Mouse (Mus musculus): ENCODE measurements around the gene Slc16a14. TPM values are rescaled to one million over a fixed set of nuclear protein-coding genes. Genes with fewer than 3 reads are reported as not detected.

Slc16a14 gene
- total and polyA plus RNA-seq, 3 experiments = 0.10 to 0.13 TPM; not detected in 1

DNA sequence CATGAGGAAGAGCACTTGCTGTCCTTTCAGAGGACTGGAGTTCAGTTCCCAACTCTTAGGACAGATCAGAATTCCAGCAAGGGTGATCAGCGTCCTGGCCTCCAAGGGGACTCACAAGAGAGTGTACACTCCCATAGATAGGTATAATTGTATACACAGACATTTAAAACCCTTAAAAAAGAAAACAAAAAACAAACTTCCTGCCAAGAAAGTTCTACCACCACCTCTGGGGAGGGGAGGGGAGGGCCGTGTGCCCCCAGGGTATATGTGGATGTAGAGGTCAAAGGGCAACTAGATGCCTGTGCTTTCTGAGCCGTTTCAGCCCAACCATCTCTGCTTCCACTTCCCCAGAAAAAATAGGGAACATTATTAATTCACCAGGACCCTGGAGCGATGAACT lies 62.0 kb downstream of the Slc16a14 start:
- Histone ChIP-seq H3K4me3 (replicated peaks in 1 of 3; ENCODE audit: low read depth in 2 of 3, low read length in 2 of 3, poor library complexity in 1 of 3) (no peak overlapping the region), H3K27me3 (replicated peaks) (no peaks in the 10 kb centered on the region), H3K9me3 (replicated peaks; ENCODE audit: low read length) (no peaks in the 10 kb centered on the region), H3K4me1 (ENCODE audit: control insufficient read depth in 1 of 2, insufficient read depth in 2 of 2) (peaks cover 0 to 18% of the 10 kb centered on the region in 2 experiments; a peak in 2 of 4 replicates), H3K9ac (ENCODE audit: insufficient read depth, low read depth) (no peak overlapping the region), H3K4me2 (ENCODE audit: insufficient read depth, low read depth, poor library complexity, severe bottlenecking) (no peak overlapping the region), H3K79me2 (replicated peaks; ENCODE audit: control insufficient read depth, extremely low read depth, insufficient read depth, poor library complexity, severe bottlenecking) (no peaks in the 10 kb centered on the region), H3K27ac (ENCODE audit: insufficient read depth, low read depth) (no peak overlapping the region), H3K36me3 (replicated peaks in 1 of 2; ENCODE audit: control insufficient read depth in 1 of 2, insufficient read depth in 1 of 2, low read length in 1 of 2) (no peaks in the 10 kb centered on the region)
- in situ Hi-C loops (cut with MboI; ENCODE audit: low pct_ligation_motif_present, low pct_unique_long_range_greater_than_20kb, low sequenced_read_pairs) (loop anchor here (10.0 kb wide), 1 partner anchor 148 kb away; no protein-coding TSS in a partner anchor), dilution Hi-C loops (cut with MboI; ENCODE audit: extremely low pct_ligation_motif_present, extremely low pct_unique_long_range_greater_than_20kb, low sequenced_read_pairs) (no loop called here)
- DNase-seq (ENCODE audit: extremely low read depth) = no peak
- TF ChIP-seq MAX (IDR thresholded peaks at IDR 0.05; ENCODE audit: low read length) (no peak), ZNF384 (IDR thresholded peaks at IDR 0.05; ENCODE audit: low read depth, low read length) (no peak), RCOR1 (conservative IDR thresholded peaks at IDR 0.05; ENCODE audit: low read depth, low read length) (no peak), USF1 (IDR thresholded peaks at IDR 0.05; ENCODE audit: low read depth, low read length) (no peak), MAZ (IDR thresholded peaks at IDR 0.05; ENCODE audit: low read depth, low read length) (no peak), ZMIZ1 (IDR thresholded peaks at IDR 0.05; ENCODE audit: low read depth, low read length) (no peak)

DNA sequence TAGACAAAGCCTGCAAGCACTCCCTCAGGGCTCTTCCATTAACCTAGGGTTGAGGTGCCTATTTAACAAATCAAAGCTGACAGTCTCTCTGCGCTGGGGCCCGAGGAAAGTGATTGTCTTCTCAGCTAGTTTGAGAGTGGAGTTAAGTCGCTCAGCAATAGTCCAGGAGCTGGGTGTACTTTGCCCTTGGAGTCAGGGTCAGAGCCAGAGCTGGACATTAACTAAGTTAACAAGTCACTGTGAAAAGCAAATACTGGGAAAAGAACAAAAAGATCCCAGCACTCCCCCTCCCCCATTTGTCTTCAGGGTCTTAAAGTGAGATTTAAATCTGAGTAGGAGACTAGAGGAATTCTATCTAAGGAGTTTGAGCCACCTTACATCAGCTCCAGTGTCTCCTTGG lies 62.8 kb downstream of the Slc16a14 start:
- Histone ChIP-seq H3K79me2 (replicated peaks; ENCODE audit: control insufficient read depth, extremely low read depth, insufficient read depth, poor library complexity, severe bottlenecking) (no peaks in the 10 kb centered on the region), H3K36me3 (replicated peaks in 1 of 2; ENCODE audit: control insufficient read depth in 1 of 2, insufficient read depth in 1 of 2, low read length in 1 of 2) (no peaks in the 10 kb centered on the region), H3K27ac (ENCODE audit: insufficient read depth, low read depth) (no peak overlapping the region), H3K4me3 (replicated peaks in 1 of 3; ENCODE audit: low read depth in 2 of 3, low read length in 2 of 3, poor library complexity in 1 of 3) (no peak overlapping the region), H3K4me1 (ENCODE audit: control insufficient read depth in 1 of 2, insufficient read depth in 2 of 2) (peaks cover 0 to 18% of the 10 kb centered on the region in 2 experiments; a peak in 2 of 4 replicates), H3K9me3 (replicated peaks; ENCODE audit: low read length) (no peaks in the 10 kb centered on the region), H3K4me2 (ENCODE audit: insufficient read depth, low read depth, poor library complexity, severe bottlenecking) (no peak overlapping the region), H3K27me3 (replicated peaks) (no peaks in the 10 kb centered on the region), H3K9ac (ENCODE audit: insufficient read depth, low read depth) (no peak overlapping the region)
- TF ChIP-seq SMC3 (IDR thresholded peaks at IDR 0.05; ENCODE audit: low read depth, low read length) = no peak
- TF ChIP-seq POLR2A (IDR thresholded peaks at IDR 0.05; ENCODE audit: low read depth, low read length) = no peak
- no peak for TF ChIP-seq PAX5 (IDR thresholded peaks at IDR 0.05; ENCODE audit: low read length)
- no peak for TF ChIP-seq RAD21 (IDR thresholded peaks at IDR 0.05; ENCODE audit: low read depth, low read length)
- dilution Hi-C loops (cut with MboI; ENCODE audit: extremely low pct_ligation_motif_present, extremely low pct_unique_long_range_greater_than_20kb, low sequenced_read_pairs) (no loop called here), in situ Hi-C loops (cut with MboI; ENCODE audit: low pct_ligation_motif_present, low pct_unique_long_range_greater_than_20kb, low sequenced_read_pairs) (loop anchor here (10.0 kb wide), 1 partner anchor 147 kb away; no protein-coding TSS in a partner anchor)
- DNase-seq (ENCODE audit: extremely low read depth) = no peak

- DNase-seq (ENCODE audit: extremely low read depth) = no peak
- Histone ChIP-seq H3K27ac (ENCODE audit: insufficient read depth, low read depth) (no peak overlapping the region), H3K4me1 (ENCODE audit: control insufficient read depth in 1 of 2, insufficient read depth in 2 of 2) (peaks cover 0 to 18% of the 10 kb centered on the region in 2 experiments; a peak in 2 of 4 replicates), H3K36me3 (replicated peaks in 1 of 2; ENCODE audit: control insufficient read depth in 1 of 2, insufficient read depth in 1 of 2, low read length in 1 of 2) (no peaks in the 10 kb centered on the region), H3K9ac (ENCODE audit: insufficient read depth, low read depth) (no peak overlapping the region), H3K79me2 (replicated peaks; ENCODE audit: control insufficient read depth, extremely low read depth, insufficient read depth, poor library complexity, severe bottlenecking) (no peaks in the 10 kb centered on the region), H3K9me3 (replicated peaks; ENCODE audit: low read length) (no peaks in the 10 kb centered on the region), H3K4me3 (replicated peaks in 1 of 3; ENCODE audit: low read depth in 2 of 3, low read length in 2 of 3, poor library complexity in 1 of 3) (no peak overlapping the region), H3K27me3 (replicated peaks) (no peaks in the 10 kb centered on the region), H3K4me2 (ENCODE audit: insufficient read depth, low read depth, poor library complexity, severe bottlenecking) (no peak overlapping the region)
- dilution Hi-C loops (cut with MboI; ENCODE audit: extremely low pct_ligation_motif_present, extremely low pct_unique_long_range_greater_than_20kb, low sequenced_read_pairs) = no loop called here
- in situ Hi-C loops (cut with MboI; ENCODE audit: low pct_ligation_motif_present, low pct_unique_long_range_greater_than_20kb, low sequenced_read_pairs) = loop anchor here (10.0 kb wide), 1 partner anchor 146 kb away; no protein-coding TSS in a partner anchor
- TF ChIP-seq ETS1 (conservative IDR thresholded peaks at IDR 0.05; ENCODE audit: low read depth, low read length) (no peak), GABPA (IDR thresholded peaks at IDR 0.05; ENCODE audit: insufficient replicate concordance, low read depth, low read length) (no peak), RCOR1 (conservative IDR thresholded peaks at IDR 0.05; ENCODE audit: low read depth, low read length) (no peak), HCFC1 (IDR thresholded peaks at IDR 0.05; ENCODE audit: low read depth, low read length) (no peak), KAT2A (IDR thresholded peaks at IDR 0.05; ENCODE audit: insufficient replicate concordance, low read length) (no peak), RAD21 (IDR thresholded peaks at IDR 0.05; ENCODE audit: low read depth, low read length) (no peak), BHLHE40 (IDR thresholded peaks at IDR 0.05; ENCODE audit: low read depth, low read length) (no peak), ELF1 (IDR thresholded peaks at IDR 0.05; ENCODE audit: low read depth, low read length) (no peak), CHD1 (IDR thresholded peaks at IDR 0.05; ENCODE audit: low read depth, low read length) (no peak), USF2 (conservative IDR thresholded peaks at IDR 0.05; ENCODE audit: low read depth, low read length) (no peak), NRF1 (IDR thresholded peaks at IDR 0.05; ENCODE audit: low read depth, low read length) (no peak), JUND (conservative IDR thresholded peaks at IDR 0.05; ENCODE audit: low read depth, low read length) (no peak), TBP (conservative IDR thresholded peaks at IDR 0.05; ENCODE audit: low read depth, low read length) (no peak), EP300 (IDR thresholded peaks at IDR 0.05; ENCODE audit: low read length) (no peak), CTCF (conservative IDR thresholded peaks at IDR 0.05 in 1 of 2, IDR thresholded peaks at IDR 0.05 in 1 of 2; ENCODE audit: low read depth in 2 of 2, low read length in 2 of 2) (no peak), ZMIZ1 (IDR thresholded peaks at IDR 0.05; ENCODE audit: low read depth, low read length) (no peak), UBTF (IDR thresholded peaks at IDR 0.05; ENCODE audit: low read depth, low read length) (no peak), PAX5 (IDR thresholded peaks at IDR 0.05; ENCODE audit: low read length) (no peak), MAFK (IDR thresholded peaks at IDR 0.05; ENCODE audit: insufficient replicate concordance, low read length) (no peak), E2F4 (IDR thresholded peaks at IDR 0.05; ENCODE audit: insufficient replicate concordance, low read depth, low read length) (no peak)
Measured at GRCm38 (mm10) chr1:84871131-84871530, 63.8 kb downstream of the Slc16a14 start.

Measured in CH12.LX (cell line).